Mouse (Mus musculus): ENCODE measurements around the gene Apod.

DNA sequence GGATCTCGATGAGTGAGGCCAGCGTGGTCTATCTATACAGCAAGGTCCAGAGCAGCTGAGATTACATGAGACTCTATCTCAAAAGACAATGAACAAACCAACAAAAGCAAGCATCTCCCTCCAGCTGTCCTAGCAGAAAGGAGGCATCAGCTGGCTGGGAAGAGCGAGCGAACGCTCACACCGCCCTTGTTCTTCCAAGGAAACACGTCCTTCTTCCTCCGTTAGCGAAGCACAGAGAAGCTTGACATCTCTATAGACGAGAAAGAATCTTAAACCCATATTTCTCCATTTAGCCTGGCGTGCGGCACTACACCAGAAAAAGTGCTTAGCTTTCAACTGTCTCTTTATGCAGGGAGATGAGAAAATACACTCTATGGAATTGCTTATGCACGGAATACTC, 65.9 kb downstream of the Apod start:
- TF ChIP-seq CTCF (IDR thresholded peaks at IDR 0.05; ENCODE audit: low read depth): no peak
- TF ChIP-seq EP300 (IDR thresholded peaks at IDR 0.05; ENCODE audit: low read depth): no peak
